Mouse (Mus musculus): ENCODE results near the gene Gm15013.
A peak's percentile ranks its signal among the peaks of the same experiment; 100 is the strongest.
"Not testable (repeated sequence)": the region's sequence is repeated elsewhere in the genome, so short reads cannot be mapped to it uniquely, and the experiment has no call there.

The Gm15013 gene

GRCm38 (mm10) chrX:139714381-139714780, at the start of gene Gm15013:
Gm15013 (minus strand) TSS chrX:139714481.
- DNase-seq (ENCODE audit: inconsistent age in 2 of 2, low spot score in 1 of 2), result no peak

- DNase-seq (ENCODE audit: inconsistent age in 2 of 2, low spot score in 1 of 2), result peak in 1 of 2 experiments; percentile 51
These were observed 48.3 kb upstream of the Gm15013 start for GRCm38 (mm10) chrX:139762546-139762945.

GRCm38 (mm10) chrX:139758634-139759033, 44.4 kb upstream of the Gm15013 start:
- DNase-seq (ENCODE audit: inconsistent age in 2 of 2, low spot score in 1 of 2), result not testable (repeated sequence)

- peak; percentile 14 to 63 for DNase-seq (ENCODE audit: inconsistent age in 2 of 2, low spot score in 1 of 2)
These were observed 37.6 kb upstream of the Gm15013 start for GRCm38 (mm10) chrX:139751855-139752254.

- DNase-seq (ENCODE audit: inconsistent age in 2 of 2, low spot score in 1 of 2), result no peak
These were observed 22.8 kb upstream of the Gm15013 start for GRCm38 (mm10) chrX:139737066-139737465.

- DNase-seq (ENCODE audit: inconsistent age in 2 of 2, low spot score in 1 of 2), result no peak
These were observed 16.3 kb upstream of the Gm15013 start for GRCm38 (mm10) chrX:139730541-139730940.

GRCm38 (mm10) chrX:139722350-139722749, 8.1 kb upstream of the Gm15013 start:
- no peak for DNase-seq (ENCODE audit: inconsistent age in 2 of 2, low spot score in 1 of 2)

- DNase-seq (ENCODE audit: inconsistent age in 2 of 2, low spot score in 1 of 2), result peak; percentile 83 to 92
These were observed 29.2 kb downstream of the Gm15013 start, which contains the start of gene Tbc1d8b for GRCm38 (mm10) chrX:139684775-139685695. Tbc1d8b (plus strand) TSS chrX:139684996.

- no peak for DNase-seq (ENCODE audit: inconsistent age in 2 of 2, low spot score in 1 of 2)
These were observed 29.9 kb downstream of the Gm15013 start for GRCm38 (mm10) chrX:139684410-139684774.

- DNase-seq (ENCODE audit: inconsistent age in 2 of 2, low spot score in 1 of 2), result peak in 1 of 2 experiments; percentile 42
These were observed 48.5 kb downstream of the Gm15013 start for GRCm38 (mm10) chrX:139665829-139666228.
